Comparison of ENCODE assay signal across 8 mouse cellular contexts in genomic region chr10:111506926-111507459, GRCm38 (mm10). TPM values are rescaled to one million over a fixed set of nuclear protein-coding genes. Genes with fewer than 3 reads are reported as not detected.
DNase-seq lines count a peak whose midpoint lies in the region; ATAC-seq and TF ChIP-seq lines count a peak whose summit lies in the region.

No protein-coding gene starts in this region.

- peak in 1 of 2 experiments; percentile 52 for DNase-seq in cerebellum, adult 2 months
- no peak for DNase-seq in cerebellum, adult 11-12 months
- peak; percentile 32 for DNase-seq in right cerebral cortex, postnatal 14 days
- no peak for DNase-seq in right cerebral cortex, postnatal 25 days
- no peak for DNase-seq in adrenal gland, adult 2 months

- peak overlapping the region; percentile 75 for H3K4me2 ChIP-seq in forebrain, embryonic 15.5 days (replicated peaks)
- H3K4me2 ChIP-seq in intestine, embryonic 16.5 days (ENCODE audit: low read depth, low read length) = peak overlapping the region; percentile 65

- H3K27ac ChIP-seq in cerebellum, adult 2 months (ENCODE audit: insufficient read depth, low read length) = peak overlapping the region; percentile 19; the same call in 1 of the 2 replicates
- H3K27ac ChIP-seq in forebrain, embryonic 15.5 days (replicated peaks) = peak overlapping the region; percentile 96
- H3K27ac ChIP-seq in intestine, embryonic 16.5 days (ENCODE audit: low read length) = peak overlapping the region; percentile 97

- ATAC-seq in forebrain, embryonic 15.5 days (replicated peaks) = peak; percentile 49
- peak; percentile 21 for ATAC-seq in intestine, embryonic 16.5 days
- 0 out of 2 replicates have a peak, but pooled peaks have one; percentile 3 for ATAC-seq in megakaryocyte-erythroid progenitor cell, adult 5-6 weeks (replicated peaks; ENCODE audit: low FRiP score, low TSS enrichment, poor library complexity, severe bottlenecking)

- under 1% methylated on average over 23 of the region's 23 CpGs for whole genome bisulfite sequencing in cerebellum, adult 2 months
- under 1% methylated on average over 23 of the region's 23 CpGs for WGBS in forebrain, embryonic 15.5 days
- WGBS in intestine, embryonic 16.5 days = 0% methylated on average over 22 of the region's 23 CpGs

- H3K9ac ChIP-seq in forebrain, embryonic 15.5 days (replicated peaks) = peak overlapping the region; percentile 85
- peak overlapping the region; percentile 90 for H3K9ac ChIP-seq in intestine, embryonic 16.5 days (ENCODE audit: low read depth, low read length)

- H3K4me3 ChIP-seq in cerebellum, adult 2 months (replicated peaks; ENCODE audit: insufficient read depth, low read depth, low read length) = peak overlapping the region; percentile 81
- peak overlapping the region; percentile 93 for H3K4me3 ChIP-seq in forebrain, embryonic 15.5 days
- peak overlapping the region; percentile 66 for H3K4me3 ChIP-seq in intestine, embryonic 16.5 days (ENCODE audit: low read length)

- no peaks in the 10 kb centered on the region for H3K4me1 ChIP-seq in cerebellum, adult 2 months (ENCODE audit: control insufficient read depth, insufficient read depth, low read length)
- H3K4me1 ChIP-seq in forebrain, embryonic 15.5 days = peaks cover 22% of the 10 kb centered on the region
- peaks cover 26% of the 10 kb centered on the region for H3K4me1 ChIP-seq in intestine, embryonic 16.5 days (ENCODE audit: control insufficient read depth, insufficient read depth, low read length)

- H3K36me3 ChIP-seq in forebrain, embryonic 15.5 days = no peaks in the 10 kb centered on the region
- H3K36me3 ChIP-seq in intestine, embryonic 16.5 days (ENCODE audit: control insufficient read depth, insufficient read depth, low read length) = no peaks in the 10 kb centered on the region

- H3K9me3 ChIP-seq in forebrain, embryonic 15.5 days = no peaks in the 10 kb centered on the region
- H3K9me3 ChIP-seq in intestine, embryonic 16.5 days (ENCODE audit: control insufficient read depth, low read length) = no peaks in the 10 kb centered on the region

- no peaks in the 10 kb centered on the region for H3K27me3 ChIP-seq in cerebellum, adult 2 months (ENCODE audit: control insufficient read depth, insufficient read depth, low read length)
- H3K27me3 ChIP-seq in forebrain, embryonic 15.5 days = no peaks in the 10 kb centered on the region
- no peaks in the 10 kb centered on the region for H3K27me3 ChIP-seq in intestine, embryonic 16.5 days (replicated peaks; ENCODE audit: control insufficient read depth, insufficient read depth, low read length)

- TF ChIP-seq CTCF in cerebellum, adult 2 months (IDR thresholded peaks at IDR 0.05; ENCODE audit: borderline replicate concordance, insufficient read depth, low read depth, low read length) = no peak

- no peak for TF ChIP-seq POLR2A in cerebellum, adult 2 months (IDR thresholded peaks at IDR 0.05; ENCODE audit: borderline replicate concordance, insufficient read depth, low read length)

RNA-seq across cellular contexts. Expression of gene Phlda1, which starts 0.9 kb away (rescaled TPM):
- polyA plus RNA-seq in cerebellum, adult 2 months (2012; rRNA removed) = 13.4 and 17.5 TPM in 2 replicates
- 23.3 and 24.3 TPM in 2 replicates for polyA plus RNA-seq in forebrain, embryonic 15.5 days (2015; fragmentation: Nextera tagmentation; extraction: Ambion mirVana)
- 31.9 and 32.2 TPM in 2 replicates for polyA plus RNA-seq in intestine, embryonic 16.5 days (2015; fragmentation: Nextera tagmentation; extraction: Ambion mirVana)
- total RNA-seq in megakaryocyte-erythroid progenitor cell, adult 5-6 weeks (2014; fragmentation: Nextera tagmentation) = 0.31 TPM in 1 of 2 replicates, not detected in the other
- total RNA-seq in megakaryocyte-erythroid progenitor cell, adult 5-6 weeks (2017) = 1.5 and 5.7 TPM in 2 replicates
- 10 to 100 TPM; 58.7 to 66.1 TPM for total RNA-seq in adrenal gland, adult 2 months (2021)
- 113 and 162 TPM in 2 replicates for polyA plus RNA-seq in adrenal gland, adult 2 months (2012; rRNA removed)

RNA-seq across cellular contexts. Expression of gene Nap1l1, which starts 34.0 kb away (rescaled TPM):
- 108 and 117 TPM in 2 replicates for polyA plus RNA-seq in cerebellum, adult 2 months (2012; rRNA removed)
- polyA plus RNA-seq in forebrain, embryonic 15.5 days (2015; fragmentation: Nextera tagmentation; extraction: Ambion mirVana) = 210 and 219 TPM in 2 replicates
- 118 and 140 TPM in 2 replicates for polyA plus RNA-seq in intestine, embryonic 16.5 days (2015; fragmentation: Nextera tagmentation; extraction: Ambion mirVana)
- total RNA-seq in megakaryocyte-erythroid progenitor cell, adult 5-6 weeks (2014; fragmentation: Nextera tagmentation) = 549 and 560 TPM in 2 replicates
- 733 and 821 TPM in 2 replicates for total RNA-seq in megakaryocyte-erythroid progenitor cell, adult 5-6 weeks (2017)
- 100 to 1,000 TPM; 125 to 139 TPM for total RNA-seq in adrenal gland, adult 2 months (2021)
- 1.8 and 2.1 TPM in 2 replicates for polyA plus RNA-seq in adrenal gland, adult 2 months (2012; rRNA removed)

Comparison
In these comparisons a context has a peak if more than half of its experiments do, and no peak if none do; other contexts are left out.
1. H3K27ac ChIP-seq: peak in every context shown above with its lines; median percentile 97 in intestine, embryonic 16.5 days; 96 in forebrain, embryonic 15.5 days; 19 in cerebellum, adult 2 months.
2. RNA of gene Nap1l1, which starts 34.0 kb away (polyA plus RNA-seq): 210 to 219 TPM in forebrain, embryonic 15.5 days, 118 to 140 TPM in intestine, embryonic 16.5 days and 108 to 117 TPM in cerebellum, adult 2 months; 1.8 to 2.1 TPM in adrenal gland, adult 2 months; every median in the first group is over 10 times any median in the second.
3. Peak in every context shown above with its lines, with median percentiles within 50 percentile points of each other: H3K4me3 ChIP-seq and ATAC-seq.